Mouse (Mus musculus) embryo, embryonic 10 days (tissue): ENCODE data around the gene Tbc1d24.
A peak's percentile ranks its signal among the peaks of the same experiment; 100 is the strongest.
"Not testable (repeated sequence)": the region's sequence is repeated elsewhere in the genome, so short reads cannot be mapped to it uniquely, and the experiment has no call there.

Experiments used
- DNase-seq: peaks from one replicate; pipeline ENCODE4 v3.0.0-alpha.2; 2015; ENCODE audit warnings: low spot score

Gene Tbc1d24

DNA sequence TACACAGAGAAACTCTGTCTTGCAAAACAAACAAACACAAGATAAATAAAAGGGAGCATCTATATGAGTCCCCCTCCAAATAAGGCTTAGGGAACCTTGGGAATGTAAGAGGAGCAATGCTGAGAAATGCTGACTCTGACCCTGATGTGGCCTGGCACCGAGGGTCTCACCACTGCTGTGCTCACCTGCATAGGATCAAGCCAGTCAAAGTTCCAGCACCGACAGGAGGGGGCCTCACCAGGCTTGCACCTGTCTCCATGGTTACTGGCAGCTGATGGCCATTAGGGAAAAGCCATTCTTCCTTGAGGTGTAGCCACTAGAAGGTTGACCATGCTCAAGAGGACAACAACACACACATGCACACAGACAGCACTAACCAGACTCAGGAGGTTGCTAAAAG lies 62.5 kb downstream of the Tbc1d24 start:
- DNase-seq, result no peak

DNA sequence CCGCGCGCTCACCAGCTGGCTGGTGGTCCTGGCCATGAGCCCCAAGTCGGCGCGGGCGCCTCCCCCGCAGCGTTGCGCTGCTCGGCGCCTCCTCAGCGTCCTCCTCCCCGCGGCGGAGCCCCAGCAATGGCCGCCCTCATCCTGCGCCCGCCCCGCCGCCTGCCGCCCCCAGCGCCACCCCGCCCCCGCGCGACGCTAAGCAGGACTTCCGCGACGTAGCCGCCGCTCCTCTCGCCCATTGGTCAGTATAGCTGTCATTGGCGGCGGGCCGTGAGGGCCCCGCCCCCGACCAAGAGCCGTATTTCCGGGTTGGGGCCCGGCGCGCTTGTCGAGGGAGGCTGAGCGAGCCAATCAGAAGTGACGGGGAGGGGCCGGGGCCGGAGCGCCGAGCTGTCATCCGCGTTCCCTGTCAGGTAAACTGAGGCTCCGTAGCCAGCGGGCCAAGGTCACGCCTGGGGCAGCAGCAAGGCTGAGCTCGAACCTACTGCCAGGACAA lies 63.9 kb downstream of the Tbc1d24 start:
- DNase-seq, result peak; percentile 96

DNA sequence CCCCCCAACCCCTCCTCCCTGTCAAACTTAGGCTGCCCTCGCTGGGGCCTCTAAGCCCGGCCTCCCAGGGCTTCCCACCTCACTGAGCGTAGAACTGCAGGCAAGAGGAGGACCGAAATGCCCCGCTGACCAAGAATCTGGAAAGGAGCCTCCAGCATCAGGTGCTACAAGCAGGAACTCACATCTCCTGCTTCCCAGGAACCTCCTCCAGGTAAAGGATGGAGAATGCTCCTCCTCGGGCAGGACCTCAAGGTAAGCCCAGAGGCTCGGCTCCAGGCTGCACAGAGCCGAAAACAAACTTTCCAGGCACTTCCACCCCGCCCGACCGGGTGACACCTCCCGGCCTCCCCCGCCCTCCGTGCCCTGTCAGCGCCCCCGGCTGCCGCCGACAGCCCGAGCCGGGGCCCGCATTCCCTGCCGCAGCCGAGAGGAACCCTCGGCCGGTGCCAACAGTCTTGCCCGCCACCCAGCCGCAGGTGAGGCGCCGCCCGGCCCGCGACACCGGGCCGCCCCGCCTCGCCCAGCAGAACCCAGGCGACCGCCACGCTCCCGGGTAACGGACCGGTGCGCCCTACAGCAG lies 64.4 kb downstream of the Tbc1d24 start:
- peak; percentile 21 for DNase-seq

DNA sequence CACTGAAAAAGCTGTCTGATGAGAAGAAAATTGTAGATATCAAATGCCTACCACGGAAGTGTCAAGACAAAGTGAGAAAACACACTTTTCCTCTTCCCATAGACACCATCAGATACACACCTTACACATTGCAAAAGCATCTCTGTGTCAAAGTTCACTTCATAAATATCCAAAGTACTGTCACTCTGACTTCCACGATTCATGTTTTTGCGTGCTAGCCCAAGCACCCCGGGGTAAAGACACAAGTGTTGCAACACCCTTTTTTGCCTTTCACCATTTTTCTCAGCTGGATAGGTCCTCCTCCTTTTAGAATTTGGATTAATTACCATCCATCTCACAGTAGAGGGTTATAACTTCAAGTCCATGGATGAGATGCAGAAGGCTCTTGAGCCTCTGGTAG lies 65.4 kb downstream of the Tbc1d24 start:
- DNase-seq, result no peak

DNA sequence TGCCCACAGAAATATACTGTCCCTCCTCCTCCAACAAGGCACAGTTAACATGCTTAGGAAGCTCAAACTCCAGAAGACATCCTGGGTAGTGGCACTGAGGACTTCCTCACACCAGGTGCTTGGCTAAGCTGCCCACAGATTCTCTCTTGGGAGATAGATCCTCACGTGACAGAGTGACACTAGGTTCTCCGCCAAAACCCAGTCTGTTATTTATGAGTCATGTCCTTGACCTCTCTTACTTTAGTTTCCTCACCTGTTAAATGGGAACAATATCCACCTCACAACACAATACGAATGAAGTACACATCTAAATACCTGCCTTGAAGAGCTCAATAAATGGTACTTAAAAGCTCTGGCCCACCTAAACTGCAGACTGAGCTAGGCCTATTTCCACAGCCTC lies 66.1 kb downstream of the Tbc1d24 start:
- no peak for DNase-seq

DNA sequence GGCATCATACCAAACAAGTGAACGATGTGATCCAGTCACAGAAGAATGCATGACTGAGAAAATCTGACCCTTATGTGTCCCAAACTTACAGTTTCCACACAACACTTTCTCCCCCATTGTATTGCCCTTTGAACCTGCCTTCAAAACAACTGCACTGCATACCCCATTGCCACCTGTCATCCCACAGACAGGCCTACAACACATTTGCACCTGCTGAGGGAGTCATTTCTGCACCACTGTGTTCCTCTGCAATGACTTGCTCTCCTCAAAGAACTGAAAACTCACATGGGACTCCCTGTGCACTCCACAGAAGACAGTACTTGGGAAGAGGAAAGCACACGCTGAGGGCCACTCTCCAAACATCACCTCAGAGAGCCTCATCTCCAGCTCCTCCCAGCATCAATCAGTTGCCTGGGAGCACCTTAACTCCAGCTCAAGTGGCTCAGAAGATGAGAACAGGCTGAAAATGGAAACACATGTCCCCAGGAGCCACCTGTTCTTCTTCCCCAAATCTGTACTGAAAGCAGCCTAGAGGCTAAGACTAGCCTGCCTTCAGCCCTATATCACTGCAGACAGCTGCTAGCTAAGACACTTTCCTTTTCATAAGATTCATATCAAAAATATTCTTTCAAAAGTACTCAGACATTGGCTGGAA lies 68.0 kb downstream of the Tbc1d24 start:
- no peak for DNase-seq

DNA sequence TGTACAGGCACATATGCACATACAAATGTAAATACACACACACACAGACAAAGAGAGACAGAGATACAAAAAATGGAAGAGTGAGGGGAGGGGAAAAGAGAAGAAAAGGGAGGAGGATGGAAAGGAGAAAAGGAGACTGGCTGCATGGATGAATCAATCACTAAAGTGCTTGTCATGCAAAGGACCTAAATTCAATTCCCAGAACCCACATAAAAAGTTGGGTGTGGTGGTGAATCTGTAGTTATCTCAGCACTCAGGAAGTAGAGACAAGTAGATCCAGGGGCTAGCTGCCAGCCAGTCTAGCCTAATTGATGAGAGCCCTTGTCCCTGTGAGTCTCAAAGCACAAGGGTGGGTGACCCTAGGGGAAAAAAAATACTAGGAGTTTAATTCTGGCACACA lies 71.3 kb downstream of the Tbc1d24 start:
- DNase-seq, result no peak

DNA sequence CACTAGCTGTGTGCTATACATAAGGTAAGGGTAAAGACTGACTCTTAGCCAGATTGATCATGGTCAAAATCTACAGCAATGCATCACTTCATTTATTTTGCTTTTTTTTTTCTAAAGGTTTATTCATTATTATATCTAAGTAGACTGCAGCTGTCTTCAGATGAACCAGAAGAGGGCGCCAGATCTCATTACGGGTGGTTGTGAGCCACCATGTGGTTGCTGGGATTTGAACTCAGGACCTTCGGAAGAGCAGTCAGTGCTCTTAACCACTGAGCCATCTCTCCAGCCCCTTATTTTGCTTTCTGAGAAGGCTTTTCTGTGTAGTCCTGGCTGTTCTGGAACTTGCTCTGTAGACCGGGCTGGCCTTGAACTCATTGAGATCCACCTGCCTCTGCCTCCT lies 72.4 kb downstream of the Tbc1d24 start:
- not testable (repeated sequence) for DNase-seq

DNA sequence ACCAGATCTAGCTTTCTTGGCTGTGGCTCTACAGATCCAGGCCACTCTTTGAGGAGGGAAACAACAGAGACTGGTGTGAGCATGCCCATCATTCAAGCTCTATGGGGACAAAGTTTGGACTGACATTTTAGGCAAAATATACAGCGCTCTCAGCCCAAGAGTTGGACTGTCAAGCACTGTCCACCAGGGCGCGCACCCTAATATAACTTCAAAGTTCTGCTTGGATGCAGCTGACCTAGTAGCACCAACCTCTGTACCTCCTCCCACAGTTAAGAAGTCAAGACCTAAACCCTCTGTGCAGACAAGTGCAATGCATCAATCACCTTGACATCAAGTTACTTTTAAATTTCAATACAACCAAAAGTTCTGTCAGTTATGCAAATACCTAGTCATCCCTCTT lies 73.8 kb downstream of the Tbc1d24 start:
- DNase-seq, result no peak

DNA sequence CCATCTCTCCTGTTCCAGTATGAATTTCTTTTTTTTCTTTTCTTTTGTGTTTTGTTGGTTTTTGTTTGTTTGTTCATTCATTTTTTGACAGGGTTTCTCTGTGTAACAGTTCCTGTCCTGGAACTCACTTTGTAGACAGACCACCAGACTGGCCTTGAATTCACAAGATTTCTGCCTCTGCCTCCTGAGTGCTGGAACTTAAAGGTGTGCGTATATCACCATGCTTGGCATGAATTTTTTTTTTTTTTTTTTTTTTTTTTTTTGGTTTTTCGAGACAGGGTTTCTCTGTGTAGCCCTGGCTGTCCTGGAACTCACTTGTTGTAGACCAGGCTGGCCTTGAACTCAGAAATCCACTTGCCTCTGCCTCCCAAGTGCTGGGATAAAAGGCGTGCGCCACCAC lies 76.1 kb downstream of the Tbc1d24 start:
- DNase-seq, result not testable (repeated sequence)

DNA sequence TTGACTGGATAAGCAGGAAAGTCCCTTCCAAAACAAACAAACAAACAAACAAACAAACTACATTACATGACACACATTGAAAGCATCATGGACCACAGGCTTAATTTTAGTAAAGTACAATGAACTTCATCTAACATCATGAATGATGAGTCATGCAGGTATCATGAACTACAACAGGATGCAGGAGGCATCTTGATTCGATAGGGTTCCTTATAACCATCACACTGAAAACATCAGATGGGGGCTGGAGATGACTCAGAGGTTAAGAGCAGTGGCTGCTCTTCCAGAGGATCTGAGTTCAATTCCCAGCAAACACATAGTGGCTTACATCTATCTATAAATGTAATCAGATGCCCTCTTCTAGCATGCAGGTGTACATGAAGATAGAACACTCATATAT lies 77.8 kb downstream of the Tbc1d24 start:
- DNase-seq, result no peak

DNA sequence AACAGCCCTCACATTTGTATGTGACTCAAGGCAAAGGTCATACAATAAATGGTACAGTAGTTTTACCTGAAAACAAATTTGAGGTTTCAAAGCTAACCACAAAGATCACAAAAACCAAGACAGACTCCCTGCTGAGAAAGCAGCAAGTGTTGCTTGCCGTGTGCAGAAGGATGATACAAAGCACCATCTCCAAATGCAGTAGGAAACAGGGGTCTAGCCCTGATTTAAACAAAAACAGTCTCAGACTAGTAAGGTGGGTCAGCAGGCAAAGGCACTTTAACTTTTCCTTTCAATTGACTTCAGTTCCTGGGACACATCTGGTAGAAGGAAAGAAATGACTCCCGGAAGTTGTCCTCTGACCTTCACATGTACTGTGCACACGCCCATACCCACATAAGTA lies 78.6 kb downstream of the Tbc1d24 start:
- no peak for DNase-seq
